Mouse (Mus musculus): ENCODE data around the gene Pmpca.

- TF ChIP-seq CTCF (IDR thresholded peaks at IDR 0.05; ENCODE audit: low read depth) (no peak), EP300 (IDR thresholded peaks at IDR 0.05; ENCODE audit: low read depth) (no peak)
Observed at GRCm38 (mm10) chr2:26352291-26352910, 36.7 kb upstream of the Pmpca start.
